Mouse (Mus musculus): ENCODE measurements around the gene Plch1.

Plch1 gene

GRCm38 (mm10) chr3:63693694-63694093 lies 205.6 kb downstream of the Plch1 start:
- DNase-seq (ENCODE audit: low spot score): no peak

- DNase-seq (ENCODE audit: low spot score): no peak
Observed at GRCm38 (mm10) chr3:63692727-63693126, 206.5 kb downstream of the Plch1 start.

- no peak for DNase-seq (ENCODE audit: low spot score)
Observed at GRCm38 (mm10) chr3:63668779-63669178, 230.5 kb downstream of the Plch1 start.

GRCm38 (mm10) chr3:63665307-63665706 lies 234.0 kb downstream of the Plch1 start:
- DNase-seq (ENCODE audit: low spot score): no peak

- DNase-seq (ENCODE audit: low spot score): no peak
Observed at GRCm38 (mm10) chr3:63664575-63665243, 234.6 kb downstream of the Plch1 start.

Data from urinary bladder, postnatal 14 days (tissue).